Mouse (Mus musculus): ENCODE results near the gene Dctpp1. TPM values are rescaled to one million over a fixed set of nuclear protein-coding genes. Genes with fewer than 3 reads are reported as not detected.

The Dctpp1 gene
- polyA plus RNA-seq (2015; fragmentation: Nextera tagmentation; extraction: Ambion mirVana): 172 and 176 TPM in 2 replicates

DNA sequence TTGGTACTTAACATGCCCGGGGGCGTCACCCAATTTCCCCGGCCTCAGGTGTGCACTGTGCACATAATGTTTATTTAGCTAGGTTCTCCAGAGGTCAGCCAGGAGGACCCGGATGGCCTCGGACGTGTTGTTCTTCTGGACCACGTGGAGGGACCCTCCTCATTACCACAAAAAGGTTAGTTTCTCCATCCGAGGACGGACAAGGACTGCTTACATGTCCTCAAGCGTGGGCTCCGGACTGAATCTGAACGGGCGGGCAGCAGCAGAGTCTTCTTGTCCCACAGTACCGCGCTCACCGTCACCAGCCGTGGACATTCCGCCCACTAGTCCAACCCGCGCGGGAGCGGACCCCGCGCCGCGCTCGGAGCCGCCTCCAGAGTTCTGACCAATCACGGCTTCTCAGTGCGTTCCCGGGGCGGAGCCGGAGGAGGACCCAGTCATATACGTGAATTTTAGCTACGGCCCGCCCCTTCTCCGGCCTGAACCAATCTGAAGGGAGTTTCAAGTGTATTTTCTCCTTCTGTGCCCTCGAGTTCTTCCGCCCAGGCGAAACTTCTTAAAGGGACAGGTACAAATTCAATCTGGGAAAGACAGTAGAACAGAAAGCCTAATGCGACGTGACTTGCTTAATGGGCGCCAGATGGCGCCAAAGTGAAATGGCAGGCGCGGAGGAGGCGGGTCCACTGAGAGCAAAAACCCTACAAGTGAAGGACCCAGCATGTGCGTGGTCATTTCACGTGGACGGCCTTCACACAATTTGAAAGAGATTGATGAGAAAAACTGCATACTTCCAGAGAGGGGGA is at the start of gene Dctpp1:
Dctpp1 (minus strand) TSS at position 401 of the 803 bp plus-strand sequence.
- Histone ChIP-seq H3K27ac (no peak within 1 kb of the TSS), H3K9me3 (no peaks in the 10 kb centered on the region), H3K9ac (peak within 1 kb of the TSS; percentile 76), H3K4me1 (peaks cover 22% of the 10 kb centered on the region), H3K36me3 (peaks cover 21% of the 10 kb centered on the region), H3K4me2 (replicated peaks) (peak within 1 kb of the TSS; percentile 88), H3K27me3 (no peaks in the 10 kb centered on the region), H3K4me3 (peak within 1 kb of the TSS; percentile 66)
- peak; percentile 99 for ATAC-seq (ENCODE audit: low FRiP score, low read depth)
- under 1% methylated on average over 50 of the region's 50 CpGs for WGBS

DNA sequence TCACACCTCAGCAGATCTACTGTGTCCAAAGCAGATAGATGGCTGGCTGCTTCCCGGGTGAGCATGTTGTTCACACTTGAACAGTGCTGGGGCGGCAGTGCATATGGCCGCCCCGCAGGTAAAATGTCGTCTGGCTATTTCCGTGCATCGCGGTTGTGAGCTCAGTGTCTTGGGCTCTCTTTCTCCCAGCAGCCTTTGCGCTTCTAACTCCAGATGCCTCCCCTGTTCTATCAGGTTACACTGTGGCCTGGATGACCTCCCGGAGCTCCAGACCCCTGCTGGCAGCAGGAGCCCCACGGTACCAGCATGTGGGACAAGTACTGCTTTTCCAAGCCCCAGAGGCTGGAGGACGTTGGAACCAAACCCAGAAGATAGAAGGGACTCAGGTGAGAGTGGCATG is 49.4 kb upstream of the Dctpp1 start:
- WGBS: 63% methylated on average over 12 of the region's 12 CpGs
- no peaks in the 10 kb centered on the region for H3K27me3 ChIP-seq

DNA sequence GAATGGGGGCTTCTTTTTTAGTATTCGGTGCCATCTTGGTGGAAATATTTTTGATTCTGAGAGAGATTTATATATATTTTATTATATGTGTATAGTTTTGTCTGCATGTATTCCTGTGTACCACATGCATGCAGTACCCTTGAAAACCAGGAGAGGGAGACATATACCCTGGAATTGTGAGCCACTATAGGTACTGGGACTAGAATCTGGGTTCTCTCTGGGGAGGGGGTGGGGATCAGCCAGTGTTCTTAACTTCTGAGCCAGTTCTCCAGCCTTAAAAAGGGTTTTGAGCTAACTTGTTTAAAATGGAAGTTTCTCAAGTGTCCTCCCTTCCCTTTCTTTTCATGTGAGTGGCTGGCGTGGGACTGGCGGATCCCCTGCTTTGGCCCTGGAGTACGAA is 48.4 kb upstream of the Dctpp1 start:
- no peak overlapping the region for H3K27ac ChIP-seq
- ATAC-seq (ENCODE audit: low FRiP score, low read depth): peak; percentile 66; the same call in 1 of the 2 replicates

More for the DNA sequence above, 49.4 kb upstream of the Dctpp1 start:
- Histone ChIP-seq H3K4me2 (replicated peaks) (no peak overlapping the region), H3K27ac (no peak overlapping the region), H3K9ac (no peak overlapping the region), H3K9me3 (no peaks in the 10 kb centered on the region), H3K36me3 (no peaks in the 10 kb centered on the region), H3K4me1 (peaks cover 4% of the 10 kb centered on the region; the same call in 1 of the 2 replicates), H3K4me3 (no peak overlapping the region)
- ATAC-seq (ENCODE audit: low FRiP score, low read depth): no peak

DNA sequence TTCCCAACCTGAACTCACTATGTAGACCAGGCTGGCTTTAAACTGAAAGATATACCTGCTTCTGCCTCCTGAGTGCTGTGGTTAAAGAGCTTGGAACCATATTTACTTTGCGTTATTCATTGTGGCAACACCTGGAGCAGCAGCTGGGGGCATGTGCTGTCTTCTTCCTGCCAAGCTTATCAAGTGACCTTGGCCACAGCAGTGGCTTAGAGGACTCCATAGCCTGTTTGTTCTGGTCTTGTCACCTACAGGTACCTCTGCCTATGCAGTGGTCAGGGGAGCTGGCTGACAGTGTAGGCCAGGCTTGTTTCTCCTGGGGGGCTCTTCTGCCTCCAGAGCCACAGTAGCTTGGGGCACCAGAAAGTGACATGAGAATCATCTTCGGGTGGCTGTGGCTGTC is 47.9 kb upstream of the Dctpp1 start:
- Histone ChIP-seq H3K9ac (no peak overlapping the region), H3K36me3 (no peaks in the 10 kb centered on the region), H3K27ac (no peak overlapping the region), H3K9me3 (no peaks in the 10 kb centered on the region), H3K27me3 (no peaks in the 10 kb centered on the region), H3K4me1 (peaks cover 4% of the 10 kb centered on the region; the same call in 1 of the 2 replicates), H3K4me2 (replicated peaks) (no peak overlapping the region), H3K4me3 (no peak overlapping the region)
- no peak for ATAC-seq (ENCODE audit: low FRiP score, low read depth)
- WGBS: 89% methylated on average over 2 of the region's 2 CpGs

More for the DNA sequence above, 48.4 kb upstream of the Dctpp1 start:
- no peak overlapping the region for H3K4me3 ChIP-seq
- no peak overlapping the region for H3K4me2 ChIP-seq (replicated peaks)
- H3K36me3 ChIP-seq: no peaks in the 10 kb centered on the region
- H3K9me3 ChIP-seq: no peaks in the 10 kb centered on the region
- H3K27me3 ChIP-seq: no peaks in the 10 kb centered on the region
- 67% methylated on average over 4 of the region's 4 CpGs for WGBS
- H3K4me1 ChIP-seq: peaks cover 4% of the 10 kb centered on the region; the same call in 1 of the 2 replicates
- H3K9ac ChIP-seq: no peak overlapping the region

DNA sequence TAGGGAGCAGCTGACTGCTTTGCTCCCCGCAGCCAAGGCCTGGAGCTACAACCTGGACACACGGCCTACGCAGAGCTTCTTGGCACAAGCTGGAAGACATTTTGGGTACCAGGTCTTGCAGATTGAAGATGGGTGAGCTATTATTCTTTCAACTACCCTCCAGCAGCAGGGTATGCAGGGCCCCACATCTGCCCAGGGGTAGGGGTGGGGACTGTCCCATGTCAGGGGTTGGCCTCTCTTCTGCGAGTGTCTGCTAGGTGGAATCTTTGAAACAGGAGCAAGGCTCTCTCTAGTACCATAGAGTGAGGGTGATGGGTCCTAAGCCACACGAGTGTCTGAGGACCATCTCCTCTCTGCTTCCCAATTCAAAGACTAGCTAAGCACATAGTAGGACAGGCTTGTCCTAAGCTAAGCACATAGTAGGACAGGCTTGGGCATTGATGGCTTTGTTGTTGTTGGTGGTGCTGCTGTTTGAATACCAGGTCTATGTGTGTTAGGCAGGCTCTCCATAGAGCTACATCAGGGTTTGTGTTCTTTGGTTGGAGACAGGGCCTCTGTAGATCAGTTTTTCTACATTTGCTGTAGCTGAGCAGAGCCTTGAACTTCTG is 37.2 kb upstream of the Dctpp1 start:
- Histone ChIP-seq H3K36me3 (no peaks in the 10 kb centered on the region), H3K4me2 (replicated peaks) (no peak overlapping the region), H3K9ac (no peak overlapping the region), H3K27ac (no peak overlapping the region), H3K27me3 (no peaks in the 10 kb centered on the region), H3K9me3 (no peaks in the 10 kb centered on the region), H3K4me3 (no peak overlapping the region), H3K4me1 (no peaks in the 10 kb centered on the region)
- ATAC-seq (ENCODE audit: low FRiP score, low read depth): no peak
- 96% methylated on average over 5 of the region's 5 CpGs for WGBS

DNA sequence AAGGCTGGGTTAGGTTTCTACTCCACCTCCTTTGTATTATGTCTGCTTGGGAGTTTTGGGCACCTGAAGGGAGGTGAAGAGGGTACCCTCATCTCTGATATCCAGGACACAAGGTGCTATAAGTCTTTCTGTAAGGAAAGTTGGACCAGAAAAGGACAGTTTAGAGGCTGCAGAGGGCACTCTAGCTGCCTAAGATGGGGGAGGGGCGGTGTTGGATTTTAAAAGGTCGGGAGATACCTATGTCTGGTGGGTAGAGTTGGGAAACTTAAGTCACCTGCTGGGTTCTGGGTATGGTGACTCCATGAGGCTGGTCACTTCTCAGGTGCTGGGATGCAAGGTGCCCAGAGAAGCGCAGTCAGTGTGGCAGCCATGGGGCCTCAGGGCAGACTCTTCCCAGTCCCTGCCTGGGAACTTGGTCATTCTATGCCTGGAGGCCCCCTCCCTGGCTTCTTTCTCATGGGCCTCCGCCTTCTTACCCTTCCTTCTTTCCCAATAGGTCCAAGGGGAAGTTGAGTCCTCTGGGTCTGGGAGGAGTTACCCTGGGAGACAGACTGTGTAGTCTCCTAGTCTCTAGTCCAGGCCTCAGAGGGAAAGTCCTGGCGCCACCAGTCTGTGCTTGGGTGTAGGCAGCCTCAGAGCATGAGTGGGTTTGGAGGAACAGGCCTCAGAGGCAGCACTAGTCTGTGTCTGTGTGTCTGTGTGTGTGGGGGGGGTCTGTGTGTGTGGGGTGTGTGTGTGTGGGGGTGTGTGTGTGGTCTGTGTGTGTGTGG is 36.5 kb upstream of the Dctpp1 start:
- H3K9ac ChIP-seq: no peak overlapping the region

DNA sequence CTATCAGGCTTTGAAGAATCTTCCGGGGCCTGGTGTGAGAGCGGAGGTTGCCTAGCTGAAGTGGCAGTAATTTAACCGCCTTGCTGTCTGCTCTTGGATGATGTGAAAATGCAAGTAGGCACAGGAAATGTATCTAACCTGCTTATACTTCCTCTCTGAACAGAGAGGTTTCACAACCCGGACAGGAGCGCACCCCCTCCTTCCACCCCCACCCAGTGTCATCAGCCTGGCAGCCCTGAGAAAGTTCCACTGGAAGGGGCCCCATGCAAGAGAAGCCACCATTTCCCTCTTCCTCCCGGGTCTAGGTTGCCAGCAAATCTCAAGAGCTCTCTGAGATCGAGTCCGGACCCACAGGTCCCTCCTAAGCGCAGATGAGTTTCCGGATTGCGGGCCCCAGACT is 35.6 kb upstream of the Dctpp1 start, which contains the start of gene Itgal:
Itgal (plus strand) TSS at position 163 of the 400 bp plus-strand sequence.
- 76% methylated on average over 11 of the region's 11 CpGs for WGBS
- H3K4me2 ChIP-seq (replicated peaks): no peak within 1 kb of the TSS
- no peak for ATAC-seq (ENCODE audit: low FRiP score, low read depth)
- H3K9me3 ChIP-seq: no peaks in the 10 kb centered on the region
- no peaks in the 10 kb centered on the region for H3K27me3 ChIP-seq
- no peak within 1 kb of the TSS for H3K9ac ChIP-seq
- no peak within 1 kb of the TSS for H3K27ac ChIP-seq
- H3K36me3 ChIP-seq: no peaks in the 10 kb centered on the region
- H3K4me1 ChIP-seq: no peaks in the 10 kb centered on the region
- H3K4me3 ChIP-seq: no peak within 1 kb of the TSS

More for the DNA sequence above, 36.5 kb upstream of the Dctpp1 start:
- ATAC-seq (ENCODE audit: low FRiP score, low read depth): no peak
- Histone ChIP-seq H3K27me3 (no peaks in the 10 kb centered on the region), H3K27ac (no peak overlapping the region), H3K4me3 (no peak overlapping the region), H3K36me3 (no peaks in the 10 kb centered on the region), H3K4me2 (replicated peaks) (no peak overlapping the region), H3K9me3 (no peaks in the 10 kb centered on the region), H3K4me1 (no peaks in the 10 kb centered on the region)
- 86% methylated on average over 5 of the region's 5 CpGs for WGBS

DNA sequence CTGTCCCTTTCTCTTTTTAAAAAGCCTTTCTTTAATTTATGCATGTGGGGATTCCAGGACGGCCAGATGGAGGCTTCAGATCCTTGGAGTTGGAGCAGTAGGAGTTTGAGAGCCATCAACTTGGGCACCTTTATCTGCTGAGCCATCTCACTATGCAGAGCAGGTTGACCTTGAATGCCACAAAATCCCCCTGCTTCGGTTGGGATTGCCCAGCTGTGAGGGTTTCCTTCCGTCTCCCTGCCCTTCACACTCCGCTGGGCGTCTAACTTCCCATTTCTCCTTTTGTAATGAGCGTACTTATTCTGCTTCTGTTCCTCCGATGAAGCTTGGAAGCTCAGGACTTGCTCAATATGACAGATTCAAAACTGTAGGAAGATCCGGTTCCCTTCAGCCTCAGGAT is 29.6 kb upstream of the Dctpp1 start:
- Histone ChIP-seq H3K4me3 (no peak overlapping the region), H3K9me3 (peaks cover 16% of the 10 kb centered on the region; the same call in 1 of the 2 replicates), H3K4me2 (replicated peaks) (no peak overlapping the region), H3K4me1 (no peaks in the 10 kb centered on the region), H3K36me3 (no peaks in the 10 kb centered on the region), H3K27me3 (no peaks in the 10 kb centered on the region), H3K9ac (no peak overlapping the region), H3K27ac (no peak overlapping the region)
- WGBS: 68% methylated on average over 8 of the region's 8 CpGs
- ATAC-seq (ENCODE audit: low FRiP score, low read depth): no peak

DNA sequence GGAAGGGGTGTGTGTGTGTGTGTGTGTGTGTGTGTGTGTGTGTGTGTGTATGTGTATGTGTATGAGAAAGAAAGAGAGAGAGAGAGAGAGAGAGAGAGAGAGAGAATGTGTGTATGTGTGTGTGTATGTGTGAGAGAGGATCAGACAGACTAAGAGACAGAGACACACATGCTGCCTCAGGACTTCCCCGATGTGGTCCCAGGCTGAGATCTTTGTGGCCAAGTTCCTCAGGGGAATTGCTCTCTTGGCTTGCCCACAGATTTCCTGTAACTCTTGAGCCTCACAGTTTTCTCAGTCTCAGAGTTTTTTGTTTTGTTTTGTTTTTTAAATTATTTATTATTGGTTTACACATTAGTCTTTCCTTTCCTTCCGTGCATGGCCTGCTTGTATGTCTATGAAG is 28.8 kb upstream of the Dctpp1 start:
- Histone ChIP-seq H3K4me1 (no peaks in the 10 kb centered on the region), H3K9ac (no peak overlapping the region), H3K4me3 (no peak overlapping the region), H3K36me3 (no peaks in the 10 kb centered on the region), H3K4me2 (replicated peaks) (no peak overlapping the region), H3K27ac (no peak overlapping the region), H3K27me3 (no peaks in the 10 kb centered on the region), H3K9me3 (peaks cover 16% of the 10 kb centered on the region; the same call in 1 of the 2 replicates)
- no peak for ATAC-seq (ENCODE audit: low FRiP score, low read depth)
- 85% methylated on average over 2 of the region's 2 CpGs for WGBS

DNA sequence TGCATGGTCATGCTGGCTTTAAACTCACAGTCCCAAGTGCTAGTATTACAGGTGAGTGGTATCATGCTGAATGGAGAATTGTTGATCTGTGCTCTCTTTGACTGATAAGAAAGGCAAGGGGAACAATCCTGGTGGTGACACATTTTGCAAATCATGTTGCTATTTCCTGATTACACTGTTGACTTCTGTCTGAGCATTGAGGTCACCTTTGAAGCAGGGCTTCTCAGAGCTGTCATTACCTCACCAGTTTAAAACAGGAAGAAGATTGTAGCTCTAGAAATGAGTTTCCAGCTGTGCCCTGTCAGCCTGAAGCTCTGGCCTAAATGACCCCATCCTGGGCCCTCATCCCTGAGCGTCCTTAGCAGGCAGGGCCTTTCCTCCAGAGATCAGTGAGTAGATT is 27.4 kb upstream of the Dctpp1 start:
- Histone ChIP-seq H3K27me3 (no peaks in the 10 kb centered on the region), H3K4me2 (replicated peaks) (no peak overlapping the region), H3K4me3 (no peak overlapping the region), H3K27ac (no peak overlapping the region), H3K4me1 (no peaks in the 10 kb centered on the region), H3K9me3 (peaks cover 16% of the 10 kb centered on the region; the same call in 1 of the 2 replicates), H3K36me3 (no peaks in the 10 kb centered on the region), H3K9ac (no peak overlapping the region)
- ATAC-seq (ENCODE audit: low FRiP score, low read depth): no peak
- WGBS: 62% methylated on average over 1 of the region's 1 CpGs

DNA sequence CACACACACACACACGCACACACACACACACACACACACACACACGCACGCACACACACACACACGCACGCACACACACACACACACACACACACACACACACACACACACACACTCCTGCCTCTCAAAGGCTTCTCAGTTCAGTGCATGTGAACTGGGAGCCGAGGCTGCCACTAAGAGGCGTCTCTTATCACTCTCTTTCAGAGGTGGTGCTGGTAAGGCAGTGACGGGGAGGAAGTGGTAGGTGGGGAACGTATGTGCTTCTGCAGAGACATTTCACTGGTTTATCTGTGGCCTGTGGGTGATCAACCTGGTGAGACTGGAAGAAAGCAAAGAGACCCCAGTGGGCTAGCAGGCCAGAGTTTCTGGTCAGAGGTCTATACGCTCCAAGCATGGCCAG is 24.6 kb upstream of the Dctpp1 start:
- WGBS: 80% methylated on average over 6 of the region's 10 CpGs
- H3K36me3 ChIP-seq: no peaks in the 10 kb centered on the region
- no peak overlapping the region for H3K27ac ChIP-seq
- no peaks in the 10 kb centered on the region for H3K4me1 ChIP-seq
- H3K4me2 ChIP-seq (replicated peaks): no peak overlapping the region
- peaks cover 16% of the 10 kb centered on the region; the same call in 1 of the 2 replicates for H3K9me3 ChIP-seq
- no peak overlapping the region for H3K4me3 ChIP-seq
- ATAC-seq (ENCODE audit: low FRiP score, low read depth): no peak
- no peaks in the 10 kb centered on the region for H3K27me3 ChIP-seq
- H3K9ac ChIP-seq: no peak overlapping the region

DNA sequence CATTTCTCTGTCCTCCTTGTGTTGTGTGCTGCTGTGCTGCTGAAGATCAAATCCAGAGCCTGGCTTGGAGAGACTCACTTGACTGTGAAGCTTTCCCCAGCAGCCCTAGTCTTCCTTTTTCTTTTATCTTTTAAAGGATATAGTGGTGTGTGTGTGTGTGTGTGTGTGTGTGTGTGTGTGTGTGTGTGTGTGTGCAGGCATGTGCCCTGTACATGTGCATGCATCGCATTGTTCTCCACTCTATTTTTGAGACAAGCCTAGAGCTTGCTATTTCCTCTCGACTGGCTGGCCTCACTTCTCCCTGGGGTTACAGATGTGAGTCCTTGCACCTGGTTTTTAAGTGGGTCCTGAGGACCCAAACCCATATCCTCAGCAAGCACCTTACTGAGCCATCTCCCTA is 21.7 kb upstream of the Dctpp1 start:
- no peak overlapping the region for H3K4me3 ChIP-seq
- no peak overlapping the region for H3K4me2 ChIP-seq (replicated peaks)
- H3K27me3 ChIP-seq: no peaks in the 10 kb centered on the region
- H3K4me1 ChIP-seq: no peaks in the 10 kb centered on the region
- 0 out of 2 replicates have a peak, but pooled peaks cover 4% of the 10 kb centered on the region for H3K9me3 ChIP-seq
- no peak overlapping the region for H3K9ac ChIP-seq
- H3K36me3 ChIP-seq: no peaks in the 10 kb centered on the region
- WGBS: 79% methylated on average over 2 of the region's 2 CpGs
- no peak overlapping the region for H3K27ac ChIP-seq
- no peak for ATAC-seq (ENCODE audit: low FRiP score, low read depth)
